Mouse (Mus musculus): ENCODE data around the gene Frmd4b.
A peak's percentile ranks its signal among the peaks of the same experiment; 100 is the strongest.

Frmd4b gene

DNA sequence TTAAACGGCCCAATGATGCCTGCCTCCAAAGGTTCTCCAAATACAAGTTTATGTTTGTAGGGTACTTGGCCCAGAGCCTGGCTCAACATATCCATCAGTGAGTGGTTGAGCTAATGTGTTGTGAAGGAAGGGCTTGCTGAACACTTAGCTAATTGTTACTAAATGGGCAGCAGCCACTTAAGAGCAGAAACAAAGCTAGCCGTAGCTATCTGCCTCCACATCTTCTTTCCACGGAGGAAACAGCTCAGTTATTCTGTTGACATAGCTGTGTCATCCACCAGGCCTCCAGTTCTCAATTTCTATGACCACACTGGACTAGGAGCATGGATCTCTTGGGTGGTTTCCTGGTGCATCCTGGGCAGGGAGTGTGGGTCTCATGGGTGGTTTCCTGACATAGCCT, 302.0 kb downstream of the Frmd4b start:
- no peak for DNase-seq (ENCODE audit: low spot score)

DNA sequence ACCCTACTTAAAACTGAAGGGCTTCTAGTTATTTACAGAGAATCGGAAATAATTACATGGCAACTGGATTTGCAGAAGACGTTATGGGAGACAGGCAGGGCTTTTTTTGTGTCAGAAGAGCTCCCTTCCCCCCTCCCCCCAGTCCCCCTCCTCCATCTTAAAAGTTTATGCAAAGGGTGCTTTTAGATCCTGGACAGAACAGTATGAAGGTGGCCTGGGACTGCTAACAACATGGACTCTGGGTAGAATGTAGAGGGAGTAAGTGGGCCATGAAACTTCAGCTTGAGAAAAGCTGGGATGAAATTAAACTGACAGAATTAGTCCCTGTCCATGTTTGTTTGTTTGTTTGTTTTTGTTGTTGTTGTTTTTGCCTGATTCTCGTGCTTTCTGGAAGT, 304.8 kb downstream of the Frmd4b start:
- no peak for DNase-seq (ENCODE audit: low spot score)

DNA sequence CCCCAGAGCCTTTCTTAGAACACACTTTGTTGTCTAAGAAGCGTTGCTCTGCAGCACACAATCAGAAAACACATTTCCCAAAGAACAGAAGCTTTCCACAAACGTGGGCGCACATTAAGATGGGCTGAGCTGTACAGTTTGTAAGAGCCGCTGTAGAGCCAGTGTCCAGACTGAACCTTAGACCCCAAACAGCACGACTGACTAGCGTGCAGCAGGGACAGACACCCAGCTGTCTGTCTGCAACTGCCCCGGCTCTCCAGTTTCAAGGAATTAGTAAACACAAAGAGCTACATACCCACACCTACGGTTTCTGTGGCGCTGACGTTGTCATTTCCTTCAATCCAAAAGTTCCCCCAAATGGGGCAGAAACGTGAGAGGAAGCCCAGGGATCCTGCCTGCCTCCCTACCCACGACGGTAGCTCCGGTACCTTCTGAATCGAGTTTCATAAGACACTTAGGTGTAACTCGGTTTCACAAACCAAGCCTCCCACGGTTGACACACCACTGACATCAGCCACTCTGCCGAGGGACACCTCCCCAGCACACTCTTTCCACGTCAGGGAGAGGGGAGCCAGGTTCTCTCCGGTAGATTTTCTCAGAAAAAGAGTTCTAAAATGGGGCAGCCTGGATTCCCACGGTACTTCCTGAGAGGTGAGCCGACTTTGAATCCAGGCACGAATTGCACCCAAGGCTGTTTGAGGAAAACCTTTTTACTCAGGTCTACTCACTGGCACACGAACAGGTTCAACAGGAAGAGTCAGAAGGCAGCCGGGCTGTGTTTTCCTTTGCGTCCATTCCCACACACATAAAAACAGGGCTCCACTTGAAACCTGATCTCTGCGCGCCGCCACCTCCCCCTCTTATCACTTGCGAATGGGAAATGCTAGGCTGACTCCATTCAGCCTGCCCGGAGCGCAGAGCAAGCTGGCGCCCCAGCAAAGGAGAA, 305.5 kb downstream of the Frmd4b start:
- DNase-seq (ENCODE audit: low spot score) = peak; percentile 84

DNA sequence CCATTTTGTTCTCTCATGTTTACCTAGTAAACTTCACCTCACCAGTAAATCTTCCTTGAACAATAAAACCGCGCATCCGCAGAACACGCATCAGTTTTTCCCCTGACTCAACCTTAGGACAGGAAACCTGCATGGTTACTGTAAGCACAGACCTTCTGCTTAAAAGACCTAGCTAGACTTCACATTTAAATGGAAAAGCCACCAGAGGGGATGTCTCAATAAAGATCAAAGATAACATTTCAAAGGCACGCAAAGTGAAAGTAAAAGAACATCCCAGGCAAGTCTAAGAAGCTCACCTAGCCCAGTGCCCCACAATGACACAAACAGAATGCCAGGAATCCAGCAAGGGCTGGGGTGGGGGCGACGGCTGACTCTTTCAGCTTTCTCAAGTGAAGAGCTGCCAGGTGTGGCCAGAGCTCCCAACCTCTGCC, 306.4 kb downstream of the Frmd4b start:
- DNase-seq (ENCODE audit: low spot score) = peak; percentile 29

DNA sequence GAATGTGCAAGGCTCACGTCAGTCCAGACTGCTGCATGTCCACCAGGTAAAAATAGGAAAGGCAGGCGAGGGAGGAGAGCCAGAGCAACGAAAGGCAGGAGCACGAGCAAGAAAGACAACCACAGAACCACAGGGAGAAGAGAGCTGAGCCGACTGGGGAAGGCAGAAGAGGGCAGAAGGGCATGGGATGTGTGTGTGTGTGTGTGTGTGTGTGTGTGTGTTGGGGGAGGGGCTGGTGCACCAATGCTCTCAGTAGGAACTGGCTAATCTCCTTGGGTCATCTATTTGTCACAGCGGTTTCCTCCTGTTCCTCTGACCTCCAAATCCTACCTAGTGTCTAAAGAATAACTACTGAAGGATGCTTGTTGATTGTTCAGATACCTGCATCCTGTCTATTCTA, 308.2 kb downstream of the Frmd4b start:
- DNase-seq (ENCODE audit: low spot score) = no peak

DNA sequence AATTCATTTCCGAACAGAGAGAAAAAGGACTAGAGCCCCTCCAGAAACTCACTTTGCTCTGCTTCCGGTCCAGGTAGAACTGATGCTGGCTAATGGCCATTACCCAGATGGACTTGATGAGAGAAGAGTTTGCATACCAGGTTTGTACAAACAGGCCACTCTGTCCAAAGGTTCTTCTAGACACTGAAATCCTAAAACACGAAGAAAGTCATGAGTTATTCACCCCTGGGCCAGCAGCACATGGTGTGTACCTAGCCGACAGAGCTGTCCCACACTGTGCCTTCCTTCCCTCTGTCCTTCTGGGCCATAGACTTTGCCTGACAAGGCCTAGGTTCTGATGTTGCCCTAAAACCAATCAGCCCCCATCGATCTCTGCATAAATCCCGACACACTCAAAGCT, 308.8 kb downstream of the Frmd4b start:
- DNase-seq (ENCODE audit: low spot score) = no peak

DNA sequence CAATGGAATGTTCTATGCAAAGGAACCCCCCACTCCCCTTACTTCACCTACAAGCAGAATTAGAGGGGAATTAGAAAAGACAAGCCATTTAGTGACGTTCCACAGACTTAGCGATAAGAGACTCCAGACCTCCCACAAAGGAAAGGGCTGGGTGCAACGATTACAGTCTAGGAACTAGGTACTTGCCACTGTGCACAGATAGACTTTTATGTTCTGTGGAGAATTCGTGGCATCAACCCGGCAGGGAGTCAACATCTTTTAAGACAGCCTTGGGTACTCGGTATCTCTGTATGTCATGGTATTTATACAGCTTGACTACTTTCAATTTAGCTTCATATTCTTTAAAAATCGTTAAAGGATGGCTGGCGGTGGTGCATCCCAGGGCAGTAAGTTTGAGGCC, 310.1 kb downstream of the Frmd4b start:
- no peak for DNase-seq (ENCODE audit: low spot score)

DNA sequence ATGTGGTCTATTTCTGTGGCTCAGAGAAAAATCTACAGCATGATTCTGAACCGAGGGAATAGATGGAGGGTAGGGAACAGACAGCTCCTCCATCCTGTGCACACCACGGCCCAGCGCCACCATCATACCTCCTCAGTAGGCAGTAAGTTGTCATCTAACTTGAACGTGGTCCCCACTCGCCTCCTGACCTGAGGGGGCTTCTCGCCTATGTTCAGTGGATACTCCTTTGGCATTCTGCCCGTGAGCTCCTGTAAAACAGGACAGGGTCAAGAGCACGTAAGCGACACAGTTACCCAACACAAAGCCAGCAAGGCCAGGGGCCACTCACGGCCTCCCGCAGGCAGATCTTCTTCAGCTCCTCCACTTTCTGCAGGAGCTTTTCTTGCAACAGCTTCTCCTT, 311.0 kb downstream of the Frmd4b start:
- no peak for DNase-seq (ENCODE audit: low spot score)

DNA sequence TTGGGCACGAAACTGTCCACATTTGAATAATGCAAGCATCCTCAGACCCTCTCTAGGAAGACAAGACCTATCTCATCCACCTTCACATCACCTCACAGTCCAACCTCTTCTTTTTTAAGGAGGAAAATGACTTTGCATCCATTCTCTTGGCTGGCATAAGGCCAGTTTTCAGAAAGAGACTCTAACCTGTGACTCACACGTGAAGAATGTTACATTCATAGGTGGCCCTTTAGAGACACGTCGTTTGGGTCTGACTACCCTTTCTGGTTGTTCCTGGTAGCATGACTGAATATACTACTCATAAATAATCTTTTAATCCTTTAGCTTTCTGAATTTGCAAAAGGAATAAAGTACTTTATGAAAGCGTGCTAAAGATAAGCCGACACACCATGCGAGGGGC, 311.9 kb downstream of the Frmd4b start:
- no peak for DNase-seq (ENCODE audit: low spot score)

DNA sequence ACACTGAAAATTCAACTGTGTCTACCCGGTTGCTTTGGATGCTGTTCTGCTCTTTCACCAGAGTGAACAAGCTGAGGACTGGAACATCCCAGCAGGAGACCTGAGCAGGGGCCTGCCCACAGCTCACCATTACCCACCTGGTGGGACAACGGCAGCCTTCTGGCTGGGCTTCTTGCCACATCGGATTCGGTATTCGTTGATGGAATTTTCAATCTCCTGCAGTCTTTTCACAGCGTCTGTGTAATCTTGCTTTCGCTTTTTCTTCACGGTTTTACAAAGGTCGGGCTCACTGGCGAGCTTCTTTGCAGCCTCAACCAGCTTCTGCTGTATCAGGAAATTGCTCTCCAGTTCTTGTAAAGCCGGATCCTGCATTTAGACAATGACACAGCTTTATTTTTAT, 312.3 kb downstream of the Frmd4b start:
- no peak for DNase-seq (ENCODE audit: low spot score)

DNA sequence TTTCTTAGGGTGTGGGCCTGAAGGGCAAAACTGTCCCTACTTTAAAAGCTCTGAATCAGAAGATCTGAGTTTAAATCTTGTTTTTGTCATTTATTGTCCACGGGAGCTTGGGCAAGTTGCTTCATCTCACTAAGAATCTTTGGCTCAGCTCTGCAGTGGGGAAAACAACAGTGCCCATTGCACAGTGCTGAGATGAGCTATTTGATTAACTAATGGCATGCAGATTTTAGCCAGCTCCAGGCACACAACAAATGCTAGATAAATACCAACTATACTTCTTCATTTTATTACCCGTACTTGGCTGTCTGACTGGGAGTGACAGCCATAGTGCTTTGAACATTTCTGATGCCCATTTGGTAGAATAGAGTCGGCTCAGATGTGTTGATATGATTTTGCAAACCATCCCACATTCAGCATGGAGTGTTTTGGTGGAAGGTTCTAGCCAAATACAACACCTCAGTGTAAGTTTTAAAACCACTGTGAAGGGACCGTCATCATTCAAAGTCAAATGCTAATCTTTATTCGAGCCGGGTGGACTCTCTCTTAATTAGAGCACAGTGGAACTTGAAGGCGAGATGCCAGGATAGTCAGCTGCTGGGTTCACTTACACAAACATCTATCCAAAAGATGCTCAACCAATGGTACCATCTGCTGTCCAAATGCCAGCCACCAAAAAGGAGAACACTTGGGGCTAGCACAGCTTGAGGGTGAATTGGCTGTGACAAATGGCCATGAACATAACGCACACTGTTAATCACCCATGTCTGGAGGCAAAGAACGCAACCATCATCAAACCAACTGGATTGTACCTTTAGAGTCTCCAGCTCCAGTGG, 313.8 kb downstream of the Frmd4b start:
- no peak for DNase-seq (ENCODE audit: low spot score)

DNA sequence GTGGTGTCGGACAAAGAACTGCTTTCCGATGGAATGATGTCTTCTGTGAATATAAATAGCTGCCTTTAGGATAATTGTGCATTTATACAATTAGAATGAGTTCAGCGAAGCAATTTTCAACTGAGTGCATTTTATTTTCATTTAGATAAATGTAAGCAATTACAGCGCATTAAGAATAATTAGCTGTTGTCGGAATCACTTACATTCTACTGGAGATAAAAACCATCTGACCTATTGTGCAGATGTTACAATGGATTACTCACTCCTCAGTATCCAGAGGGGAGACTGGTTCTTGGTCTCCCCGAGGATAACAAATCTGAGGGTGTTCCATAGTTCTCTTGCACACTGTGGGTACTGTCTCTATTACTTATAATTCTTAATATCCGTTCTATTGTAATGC, 315.0 kb downstream of the Frmd4b start:
- DNase-seq (ENCODE audit: low spot score) = no peak

DNA sequence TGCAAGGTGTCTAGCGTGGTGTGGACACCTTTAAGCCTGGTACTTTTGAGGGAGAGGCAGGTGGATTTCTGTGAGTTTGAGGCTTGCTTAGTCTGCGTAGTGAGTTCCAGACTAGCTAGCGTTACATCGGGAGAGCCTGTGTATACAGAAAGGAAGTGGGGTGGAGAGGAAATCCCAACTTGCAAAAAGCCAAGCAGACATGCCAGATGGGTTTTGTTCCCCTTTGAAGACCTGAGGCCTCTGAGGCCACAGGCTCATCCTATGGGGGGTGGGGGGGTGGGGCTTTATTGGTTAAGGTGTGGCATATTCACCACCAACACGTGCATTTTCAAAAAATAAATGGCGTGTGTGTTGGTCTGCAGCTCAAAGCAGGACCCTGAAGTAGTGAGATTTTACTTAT, 316.7 kb downstream of the Frmd4b start:
- no peak for DNase-seq (ENCODE audit: low spot score)

DNA sequence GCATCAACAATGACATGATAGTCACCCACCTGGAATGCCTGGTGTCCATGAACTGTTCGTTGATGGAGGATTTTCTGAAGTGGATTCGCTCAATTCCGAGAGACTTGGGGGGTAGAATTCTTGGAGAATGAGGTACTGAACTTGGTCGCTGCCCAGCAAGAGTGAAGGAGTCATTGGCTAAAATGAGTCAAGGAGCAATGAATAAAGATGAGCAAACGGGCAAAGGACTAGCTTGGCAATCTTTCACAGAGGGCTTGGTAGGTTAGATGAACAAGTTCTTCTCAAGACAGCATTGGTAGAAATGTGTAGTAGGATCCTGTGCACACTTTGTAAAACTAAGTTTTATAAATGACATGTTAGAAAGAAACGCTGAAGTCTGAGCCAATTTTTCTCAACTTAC, 317.2 kb downstream of the Frmd4b start:
- DNase-seq (ENCODE audit: low spot score) = no peak

DNA sequence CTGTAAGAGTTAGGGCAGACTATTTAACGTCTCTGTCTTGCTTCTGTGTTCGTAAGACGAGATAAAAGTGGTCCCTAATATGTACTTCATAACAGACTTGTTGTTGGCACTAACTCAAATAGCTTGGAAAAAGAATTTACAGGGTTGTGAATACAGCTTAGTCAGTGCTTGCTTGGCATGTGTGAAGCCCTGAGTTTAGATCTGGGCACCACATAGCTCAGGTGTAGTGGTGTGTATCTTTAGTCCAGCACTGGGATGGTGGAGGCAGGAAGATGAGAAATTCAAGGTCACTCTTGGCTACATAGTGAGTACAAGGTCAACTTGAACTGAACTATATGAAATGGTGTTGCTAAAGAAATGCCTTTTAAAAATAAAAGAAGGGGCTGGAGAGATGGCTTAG, 320.2 kb downstream of the Frmd4b start:
- DNase-seq (ENCODE audit: low spot score) = no peak

DNA sequence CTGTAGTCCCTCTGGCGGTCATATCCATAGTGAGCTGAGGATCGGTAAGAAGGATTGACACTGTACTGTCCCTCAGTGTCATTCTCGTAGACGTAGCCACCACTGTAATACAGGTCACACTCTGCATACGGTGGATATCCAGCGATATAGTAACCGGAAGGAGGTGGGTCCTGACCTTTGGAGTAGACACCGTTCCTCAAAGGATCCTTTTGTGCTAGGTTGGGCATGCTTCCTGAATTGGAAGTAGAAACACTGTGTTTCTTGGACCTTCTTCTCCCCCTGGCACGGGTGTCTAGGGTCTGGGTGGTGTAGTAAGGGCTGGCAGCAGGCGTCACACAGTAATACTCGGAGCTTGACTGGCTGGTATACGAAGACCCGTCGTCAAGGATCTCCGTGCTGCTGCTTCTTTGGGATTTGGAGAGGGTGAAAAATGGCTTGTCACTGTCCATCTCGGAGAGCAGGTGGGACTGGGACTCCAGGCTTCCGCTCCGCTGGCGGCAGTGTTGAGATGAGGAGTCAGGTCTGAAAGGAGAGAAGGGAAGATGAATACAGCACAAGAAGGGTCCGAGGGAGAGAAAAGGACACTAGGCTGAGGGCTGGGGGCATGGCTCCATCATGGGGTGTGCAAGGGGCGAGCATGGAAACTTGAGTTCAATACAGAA, 321.3 kb downstream of the Frmd4b start:
- DNase-seq (ENCODE audit: low spot score) = no peak

DNA sequence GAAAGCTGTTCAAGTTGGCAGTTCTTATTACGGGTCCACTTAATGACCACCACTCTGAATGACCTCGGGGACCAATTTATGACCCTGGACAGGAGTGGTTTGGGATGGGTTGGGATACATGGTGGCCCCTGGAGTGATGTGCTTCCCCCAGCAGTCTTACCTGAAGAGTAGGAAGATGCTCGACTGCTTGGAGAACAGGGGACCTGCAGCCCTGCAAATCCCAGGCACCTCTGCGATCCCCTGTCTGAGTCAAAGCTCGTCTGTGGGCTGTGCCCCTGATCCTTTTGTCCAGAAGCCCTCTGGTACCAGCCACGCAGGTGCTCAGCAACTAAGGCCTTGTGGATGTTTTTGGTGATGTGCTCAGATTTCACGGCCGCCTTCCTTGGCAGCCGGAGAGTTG, 321.9 kb downstream of the Frmd4b start:
- no peak for DNase-seq (ENCODE audit: low spot score)

DNA sequence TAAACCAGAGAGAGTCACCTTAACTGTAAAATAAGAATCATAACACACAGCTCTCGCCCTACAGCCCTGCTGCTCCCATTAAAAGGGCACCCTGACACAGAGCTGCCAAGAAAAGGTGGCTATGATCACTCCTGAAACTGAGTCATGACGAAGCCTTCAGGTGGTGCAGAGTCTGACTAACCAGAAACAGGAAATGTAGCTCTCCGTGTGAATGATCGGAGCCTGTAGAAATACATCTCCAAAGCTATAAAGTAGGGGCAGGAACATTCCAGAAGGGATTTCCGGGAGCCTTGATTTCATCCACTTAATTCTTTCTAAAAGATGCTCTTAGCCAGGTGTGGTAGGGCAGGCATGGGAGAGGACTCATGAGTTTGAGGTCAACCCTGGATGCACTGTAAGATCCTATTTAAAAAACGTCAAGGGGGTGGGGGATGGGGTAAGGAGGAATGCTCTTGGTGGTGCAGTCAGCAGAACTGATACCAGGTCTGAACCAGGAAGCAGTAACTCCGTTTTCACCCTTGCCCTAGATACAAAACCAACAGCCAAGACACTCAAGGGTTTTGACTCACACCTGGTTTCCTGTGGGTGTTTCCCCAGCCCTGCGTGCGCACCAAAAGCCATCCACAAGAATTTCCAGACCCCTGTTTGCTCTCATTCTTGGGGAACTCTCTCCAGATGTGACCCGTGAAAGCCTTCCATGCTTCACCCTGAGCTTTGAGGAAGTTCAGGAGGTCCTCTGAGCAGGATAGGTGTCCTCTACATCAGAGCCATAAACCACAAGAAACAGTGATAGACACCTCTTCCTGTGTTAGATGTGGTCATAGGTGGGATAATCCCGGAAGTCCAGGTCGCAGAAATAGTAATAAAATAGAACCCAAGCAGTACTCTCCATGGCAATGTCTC, 323.4 kb downstream of the Frmd4b start:
- DNase-seq (ENCODE audit: low spot score) = no peak

DNA sequence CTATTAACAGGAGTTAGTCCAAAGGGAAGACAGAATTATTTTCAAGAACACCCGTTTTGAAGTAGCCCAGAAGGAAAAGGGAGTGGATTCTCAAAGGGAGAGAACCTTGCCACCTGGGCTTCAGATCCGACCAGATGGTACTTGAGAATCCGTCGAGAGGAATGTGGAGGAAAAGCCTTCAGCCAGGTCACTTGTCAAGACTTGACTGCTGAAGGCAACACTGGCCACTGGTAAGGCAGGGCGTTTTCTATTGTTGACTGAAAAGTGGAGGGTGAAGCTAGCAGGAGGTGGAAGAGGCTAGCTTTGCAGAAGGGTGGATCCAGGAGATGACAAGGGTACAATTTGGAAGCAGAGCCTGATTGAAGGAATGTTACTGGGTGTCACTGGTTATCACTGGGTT, 324.4 kb downstream of the Frmd4b start:
- no peak for DNase-seq (ENCODE audit: low spot score)

DNA sequence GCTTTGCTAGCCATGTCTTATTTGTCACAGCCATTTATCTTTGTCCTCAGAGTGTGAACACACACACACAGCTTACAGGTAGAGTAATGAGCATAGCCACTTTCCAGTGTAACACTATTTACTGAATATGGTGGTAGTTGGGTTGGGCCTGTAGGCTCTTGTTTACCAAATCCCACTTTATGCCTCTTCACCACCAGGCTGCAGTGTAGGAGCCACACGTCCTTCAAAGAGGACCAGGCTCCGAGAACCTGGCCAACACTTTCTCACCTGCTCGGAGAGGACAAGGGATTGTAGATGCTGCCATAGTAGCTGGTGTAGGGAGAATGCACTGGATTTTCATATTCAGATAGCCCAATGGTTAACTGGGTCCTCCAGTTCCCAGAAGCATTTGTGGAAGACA, 325.2 kb downstream of the Frmd4b start:
- DNase-seq (ENCODE audit: low spot score) = no peak

DNA sequence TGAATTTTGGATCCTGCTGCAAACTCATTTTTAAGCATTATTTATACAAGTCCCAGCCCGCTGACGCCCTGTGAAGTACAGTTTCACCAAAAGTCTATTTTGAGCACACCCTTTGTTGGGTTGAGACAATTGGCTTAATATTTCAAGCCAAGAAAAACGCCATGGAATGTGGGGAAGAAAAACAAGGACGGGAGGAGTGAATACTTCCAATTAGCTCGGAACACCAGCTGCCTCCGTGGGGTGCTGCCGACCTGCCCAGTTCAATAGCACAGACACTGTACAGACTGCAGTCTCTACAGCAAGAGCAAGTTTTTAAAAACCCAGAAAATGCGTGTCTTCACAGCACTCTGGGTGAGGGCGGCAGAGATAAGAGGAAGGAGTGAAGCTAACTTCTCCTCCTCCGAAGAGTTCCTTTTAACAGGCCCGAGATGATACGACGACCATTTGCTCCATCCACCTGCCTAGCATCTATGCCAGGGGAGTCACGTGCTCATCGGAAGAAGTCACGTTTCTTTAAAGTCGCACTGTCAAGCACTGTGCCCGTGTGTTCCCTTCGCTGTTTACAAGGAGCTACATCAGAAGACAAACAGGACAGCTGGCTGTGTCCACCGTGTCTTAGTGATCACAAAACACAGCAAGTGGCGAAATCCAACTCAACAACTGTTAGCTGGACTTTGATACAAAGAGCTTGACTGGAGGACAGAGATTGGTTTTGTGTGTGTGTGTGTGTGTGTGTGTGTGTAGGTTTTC, 326.0 kb downstream of the Frmd4b start:
- DNase-seq (ENCODE audit: low spot score) = no peak

Measured in embryo, embryonic 10.5 days (tissue).